Mouse (Mus musculus) liver (tissue): ENCODE data around the gene Hsd17b12.
A peak's percentile ranks its signal among the peaks of the same experiment; 100 is the strongest.

ENCODE experiments used
- DNase-seq: peaks from one replicate; pipeline ENCODE4 v3.0.0-alpha.2; 2020; ENCODE audit warnings: mixed read lengths

The Hsd17b12 gene

GRCm38 (mm10) chr2:94066540-94067135, 91.1 kb downstream of the Hsd17b12 start:
- no peak for DNase-seq

GRCm38 (mm10) chr2:94066120-94066519, 91.6 kb downstream of the Hsd17b12 start:
- DNase-seq: no peak

GRCm38 (mm10) chr2:94062791-94063190, 95.0 kb downstream of the Hsd17b12 start:
- no peak for DNase-seq

GRCm38 (mm10) chr2:94059459-94059858, 98.3 kb downstream of the Hsd17b12 start:
- peak; percentile 9 for DNase-seq

GRCm38 (mm10) chr2:94054813-94055212, 103.0 kb downstream of the Hsd17b12 start:
- DNase-seq: peak; percentile 9

GRCm38 (mm10) chr2:94051952-94052351, 105.8 kb downstream of the Hsd17b12 start:
- DNase-seq: no peak

GRCm38 (mm10) chr2:94050901-94051300, 106.9 kb downstream of the Hsd17b12 start:
- no peak for DNase-seq

GRCm38 (mm10) chr2:94049471-94050176, 108.1 kb downstream of the Hsd17b12 start:
- DNase-seq: no peak

- DNase-seq: no peak
Measured at GRCm38 (mm10) chr2:94048733-94049470, 108.9 kb downstream of the Hsd17b12 start.

- DNase-seq: no peak
Measured at GRCm38 (mm10) chr2:94048271-94048670, 109.5 kb downstream of the Hsd17b12 start.

- no peak for DNase-seq
Measured at GRCm38 (mm10) chr2:94045411-94046090, 112.2 kb downstream of the Hsd17b12 start.

- DNase-seq: no peak
Measured at GRCm38 (mm10) chr2:94044174-94044573, 113.6 kb downstream of the Hsd17b12 start.

- DNase-seq: no peak
Measured at GRCm38 (mm10) chr2:94043662-94044061, 114.1 kb downstream of the Hsd17b12 start.

- DNase-seq: no peak
Measured at GRCm38 (mm10) chr2:94042461-94042860, 115.3 kb downstream of the Hsd17b12 start.

- no peak for DNase-seq
Measured at GRCm38 (mm10) chr2:94040391-94041125, 117.2 kb downstream of the Hsd17b12 start.

GRCm38 (mm10) chr2:94035428-94036331, 122.1 kb downstream of the Hsd17b12 start:
- peak; percentile 48 for DNase-seq

- DNase-seq: no peak
Measured at GRCm38 (mm10) chr2:94030602-94031001, 127.2 kb downstream of the Hsd17b12 start.

- no peak for DNase-seq
Measured at GRCm38 (mm10) chr2:94024637-94025036, 133.1 kb downstream of the Hsd17b12 start.

GRCm38 (mm10) chr2:94010335-94011291, 147.2 kb downstream of the Hsd17b12 start, which contains the start of gene Alkbh3:
Gene Alkbh3, minus strand, starts transcription at chr2:94010807.
- DNase-seq: peak; percentile 89

- DNase-seq: peak; percentile 79
Measured at GRCm38 (mm10) chr2:94002331-94002730, 155.4 kb downstream of the Hsd17b12 start.
